Mouse (Mus musculus) liver, embryonic 11.5 days (tissue): ENCODE measurements at regions not wholly inside any gene's neighbourhood (a gene's known extent, or its start where the extent isn't known, plus 50 kb on each side); places are given as distances from the start of the nearest gene placed in this dataset.
A peak's percentile ranks its signal among the peaks of the same experiment; 100 is the strongest.

Source experiments
- ATAC-seq: fragments of 200-750 bp; cut with Nextera tagmentation; replicated peaks from 2 replicates; pipeline ENCODE4 v1.8.0; 2017; ENCODE audit warnings: moderate number of reproducible peaks, mild to moderate bottlenecking, moderate TSS enrichment, moderate library complexity; ENCODE audit not compliant: low FRiP score
- DNase-seq: peaks from one replicate; pipeline ENCODE4 v3.0.0-alpha.2; 2017; ENCODE audit warnings: low spot score
- H3K27ac ChIP-seq: fragments of 300-500 bp; sonication (generic); 2 replicates; pipeline ENCODE4 v1.5.1; 2014; ENCODE audit warnings: mild to moderate bottlenecking, low read depth, low read length, control low read depth
- H3K27me3 ChIP-seq: fragments of 300-500 bp; sonication (generic); replicated peaks from 2 replicates; pipeline ENCODE4 v1.6.1; 2014; ENCODE audit warnings: low read length, mixed read lengths; ENCODE audit not compliant: control insufficient read depth, insufficient read depth
- H3K36me3 ChIP-seq: fragments of 300-500 bp; sonication (generic); 2 replicates; pipeline ENCODE4 v1.6.1; 2014; ENCODE audit warnings: mild to moderate bottlenecking, low read length, moderate library complexity, mixed read lengths; ENCODE audit not compliant: control insufficient read depth, insufficient read depth
- H3K4me1 ChIP-seq: fragments of 300-500 bp; sonication (generic); replicated peaks from 2 replicates; pipeline ENCODE4 v1.6.1; 2014; ENCODE audit warnings: low read length, mixed read lengths; ENCODE audit not compliant: control insufficient read depth, insufficient read depth
- H3K4me2 ChIP-seq: fragments of 300-500 bp; sonication (generic); 2 replicates; pipeline ENCODE4 v1.6.1; 2014; ENCODE audit warnings: mild to moderate bottlenecking, control low read depth, moderate library complexity
- H3K4me3 ChIP-seq: fragments of 300-500 bp; sonication (generic); 2 replicates; pipeline ENCODE4 v1.5.1; 2014; ENCODE audit warnings: low read depth, low read length, control low read depth
- H3K9ac ChIP-seq: fragments of 300-500 bp; sonication (generic); 2 replicates; pipeline ENCODE4 v1.6.1; 2014; ENCODE audit warnings: low read depth, low read length, control low read depth
- H3K9me3 ChIP-seq: fragments of 300-500 bp; sonication (generic); 2 replicates; pipeline ENCODE4 v1.6.1; 2016; ENCODE audit warnings: low read length, inconsistent platforms, mixed read lengths; ENCODE audit not compliant: control insufficient read depth
- WGBS: fragments of 180-500 bp; shearing (Covaris S2); extraction: QIAGEN DNeasy Blood & Tissue Kit; methylation state at CpG from one replicate; pipeline ENCODE4 v1.1.7; 2014; 5-methylcytosine and 5-hydroxymethylcytosine counted together

DNA sequence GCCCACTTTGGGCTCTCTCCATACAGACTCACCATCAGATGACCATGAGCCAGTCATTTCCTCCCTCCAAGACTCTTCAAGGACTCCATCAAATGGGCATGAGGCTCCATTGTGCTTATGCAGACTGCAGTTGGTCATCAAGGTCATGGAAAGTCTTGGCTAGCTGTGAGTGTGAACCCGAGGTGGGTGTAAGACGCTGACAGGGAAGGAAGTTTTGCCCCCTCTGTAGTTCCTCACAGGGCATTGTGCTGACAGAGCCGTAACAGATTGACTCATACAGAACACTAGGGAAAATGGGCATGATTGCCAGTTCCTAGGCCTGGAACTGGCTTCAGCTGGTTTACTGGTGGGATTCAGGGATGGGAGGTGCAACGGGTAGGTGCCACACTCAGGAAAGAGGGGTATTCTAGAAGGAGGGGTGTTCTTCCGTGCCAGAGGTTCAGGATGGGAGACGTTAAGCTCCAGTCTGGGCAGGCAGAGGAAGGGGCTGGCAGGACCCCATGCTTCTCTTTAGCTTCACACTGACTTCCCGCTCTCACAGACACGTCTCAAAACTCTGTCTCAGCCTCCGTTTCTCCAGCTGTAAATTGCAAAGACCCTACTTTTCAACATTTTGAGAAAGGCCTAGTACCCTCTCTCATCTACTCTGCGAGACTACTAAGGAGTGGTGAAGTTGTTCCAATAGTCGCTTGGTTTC, 228.4 kb upstream of the Tprg start:
- H3K9me3 ChIP-seq, result no peaks in the 10 kb centered on the region
- peaks cover 9% of the 10 kb centered on the region for H3K4me1 ChIP-seq
- H3K27me3 ChIP-seq, result peaks cover 2% of the 10 kb centered on the region; the same call in 1 of the 2 replicates
- H3K4me2 ChIP-seq, result peak overlapping the region; percentile 72
- H3K9ac ChIP-seq, result peak overlapping the region; percentile 8; the same call in 1 of the 2 replicates
- 46% methylated on average over 11 of the region's 11 CpGs for WGBS
- ATAC-seq (no peak; the same call in 1 of the 2 replicates), DNase-seq (no peak)
- peak overlapping the region; percentile 60 for H3K4me3 ChIP-seq
- no peak overlapping the region for H3K27ac ChIP-seq
- H3K36me3 ChIP-seq, result no peaks in the 10 kb centered on the region

- peak; percentile 83 for ATAC-seq
- peaks cover 2% of the 10 kb centered on the region; the same call in 1 of the 2 replicates for H3K27me3 ChIP-seq
- H3K27ac ChIP-seq, result peak overlapping the region; percentile 70
- H3K36me3 ChIP-seq, result no peaks in the 10 kb centered on the region
- peak; percentile 84 for DNase-seq
- 1% methylated on average over 36 of the region's 36 CpGs for WGBS
- H3K9ac ChIP-seq, result peak overlapping the region; percentile 37; the same call in 1 of the 2 replicates
- peaks cover 9% of the 10 kb centered on the region for H3K4me1 ChIP-seq
- peak overlapping the region; percentile 60 for H3K4me3 ChIP-seq
- H3K9me3 ChIP-seq, result no peaks in the 10 kb centered on the region
- H3K4me2 ChIP-seq, result peak overlapping the region; percentile 72
These were observed 227.7 kb upstream of the Tprg start for GRCm38 (mm10) chr16:25058812-25059501.

DNA sequence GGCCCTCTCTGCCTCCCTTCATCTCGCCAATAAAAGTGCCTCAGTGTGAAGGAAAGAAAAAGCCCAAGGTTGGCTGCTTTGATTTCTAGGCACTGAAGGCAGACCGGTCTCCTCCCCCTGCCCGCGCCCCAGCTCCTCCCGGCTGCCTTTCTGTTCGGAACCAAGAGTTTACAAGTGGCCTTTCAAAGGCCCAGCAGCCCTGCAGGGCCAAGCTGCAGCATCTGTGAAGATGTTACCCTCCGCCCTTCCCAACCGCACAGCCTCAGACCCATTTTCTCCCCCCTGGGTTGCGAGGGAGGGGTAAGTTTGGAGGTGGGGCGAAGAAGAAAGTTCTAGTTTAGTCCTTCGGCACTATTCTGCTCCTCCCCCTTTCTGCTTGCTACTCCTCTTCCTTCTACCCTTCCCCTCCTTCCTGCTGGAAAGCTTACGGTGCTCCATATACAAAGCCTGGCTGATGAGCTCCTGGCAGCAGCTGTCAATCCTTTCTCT, 227.1 kb upstream of the Tprg start:
- H3K27ac ChIP-seq, result peak overlapping the region; percentile 70
- peak overlapping the region; percentile 72 for H3K4me2 ChIP-seq
- peak; percentile 24 for ATAC-seq
- peak overlapping the region; percentile 60 for H3K4me3 ChIP-seq
- peaks cover 2% of the 10 kb centered on the region; the same call in 1 of the 2 replicates for H3K27me3 ChIP-seq
- DNase-seq, result no peak
- H3K9ac ChIP-seq, result peak overlapping the region; percentile 37; the same call in 1 of the 2 replicates
- 5% methylated on average over 12 of the region's 12 CpGs for WGBS
- H3K36me3 ChIP-seq, result no peaks in the 10 kb centered on the region
- peaks cover 9% of the 10 kb centered on the region for H3K4me1 ChIP-seq
- no peaks in the 10 kb centered on the region for H3K9me3 ChIP-seq

DNA sequence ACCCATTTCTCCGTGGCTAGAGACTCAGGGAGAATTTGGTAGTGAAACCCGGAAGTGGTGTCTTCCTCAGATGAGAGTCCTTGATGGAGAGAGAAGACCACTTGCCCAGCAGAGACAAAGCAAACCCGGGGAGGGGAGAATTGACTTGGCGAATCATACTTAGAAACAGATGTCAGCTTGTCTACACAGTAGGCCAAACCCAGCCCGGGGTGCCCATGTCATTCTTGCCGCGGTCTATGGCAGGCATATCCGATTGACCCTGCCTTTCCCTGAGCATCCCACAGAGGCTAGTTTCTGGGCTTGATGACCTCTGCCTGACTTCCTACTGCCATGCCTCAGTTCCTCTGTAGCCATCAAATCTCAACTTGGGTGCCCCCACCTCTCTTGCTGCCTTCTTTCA, 226.4 kb upstream of the Tprg start:
- H3K9ac ChIP-seq, result no peak overlapping the region
- H3K36me3 ChIP-seq, result no peaks in the 10 kb centered on the region
- peaks cover 9% of the 10 kb centered on the region for H3K4me1 ChIP-seq
- 76% methylated on average over 8 of the region's 8 CpGs for WGBS
- no peak overlapping the region for H3K4me3 ChIP-seq
- H3K4me2 ChIP-seq, result no peak overlapping the region
- DNase-seq, result no peak
- no peak for ATAC-seq
- no peaks in the 10 kb centered on the region for H3K9me3 ChIP-seq
- peaks cover 2% of the 10 kb centered on the region; the same call in 1 of the 2 replicates for H3K27me3 ChIP-seq
- no peak overlapping the region for H3K27ac ChIP-seq

- ATAC-seq, result no peak
- Histone ChIP-seq H3K27ac (no peak overlapping the region), H3K4me2 (no peak overlapping the region), H3K27me3 (peaks cover 2% of the 10 kb centered on the region; the same call in 1 of the 2 replicates), H3K9ac (no peak overlapping the region), H3K9me3 (no peaks in the 10 kb centered on the region), H3K4me1 (peaks cover 9% of the 10 kb centered on the region), H3K36me3 (no peaks in the 10 kb centered on the region), H3K4me3 (no peak overlapping the region)
- WGBS, result 70% methylated on average over 4 of the region's 4 CpGs
- DNase-seq, result no peak
These were observed 225.0 kb upstream of the Tprg start for GRCm38 (mm10) chr16:25061631-25062030.

DNA sequence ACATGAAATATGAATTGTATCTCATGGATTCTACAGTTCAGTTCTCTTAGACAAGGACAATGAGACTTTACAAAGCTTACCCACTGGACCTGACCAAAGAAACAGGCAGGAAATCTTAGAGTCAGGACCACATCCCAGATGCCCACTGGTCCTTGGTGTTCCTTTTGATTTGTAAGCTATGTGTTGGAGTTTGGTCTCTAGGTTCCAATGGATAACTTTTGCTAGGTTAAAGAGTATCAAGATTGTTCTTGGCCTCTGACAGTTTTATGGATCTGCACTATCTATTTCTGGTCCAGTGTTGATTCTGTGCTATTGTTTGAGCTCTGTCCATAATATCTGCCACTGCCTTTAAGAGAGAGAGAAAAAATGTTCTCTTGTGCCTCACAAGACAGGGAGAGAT, 222.6 kb upstream of the Tprg start:
- H3K36me3 ChIP-seq, result no peaks in the 10 kb centered on the region
- no peak for DNase-seq
- ATAC-seq, result no peak
- H3K9ac ChIP-seq, result no peak overlapping the region
- H3K4me3 ChIP-seq, result no peak overlapping the region
- no peaks in the 10 kb centered on the region for H3K9me3 ChIP-seq
- no peak overlapping the region for H3K4me2 ChIP-seq
- no peak overlapping the region for H3K27ac ChIP-seq
- H3K27me3 ChIP-seq, result 0 out of 2 replicates have a peak, but pooled peaks cover 2% of the 10 kb centered on the region
- peaks cover 3% of the 10 kb centered on the region for H3K4me1 ChIP-seq

- no peak overlapping the region for H3K9ac ChIP-seq
- ATAC-seq, result no peak
- no peaks in the 10 kb centered on the region for H3K27me3 ChIP-seq
- H3K27ac ChIP-seq, result no peak overlapping the region
- no peaks in the 10 kb centered on the region for H3K9me3 ChIP-seq
- DNase-seq, result peak; percentile 71
- WGBS, result 12% methylated on average over 4 of the region's 4 CpGs
- no peak overlapping the region for H3K4me3 ChIP-seq
- H3K4me2 ChIP-seq, result no peak overlapping the region
- peaks cover 3% of the 10 kb centered on the region for H3K4me1 ChIP-seq
- H3K36me3 ChIP-seq, result no peaks in the 10 kb centered on the region
These were observed 222.1 kb upstream of the Tprg start for GRCm38 (mm10) chr16:25064538-25064937.

GRCm38 (mm10) chr16:25066822-25067221, 219.8 kb upstream of the Tprg start:
- 49% methylated on average over 7 of the region's 7 CpGs for WGBS
- ATAC-seq, result no peak
- no peak for DNase-seq
- Histone ChIP-seq H3K4me2 (no peak overlapping the region), H3K9ac (no peak overlapping the region), H3K36me3 (no peaks in the 10 kb centered on the region), H3K4me3 (no peak overlapping the region), H3K9me3 (no peaks in the 10 kb centered on the region), H3K27ac (no peak overlapping the region), H3K4me1 (no peaks in the 10 kb centered on the region), H3K27me3 (no peaks in the 10 kb centered on the region)
